Comparison of ENCODE assay signal across 21 mouse cellular contexts in genomic region chr14:41185059-41185821, GRCm38 (mm10). TPM values are rescaled to one million over a fixed set of nuclear protein-coding genes. Genes with fewer than 3 reads are reported as not detected.
DNase-seq lines count a peak whose midpoint lies in the region.
"Had no signal": no experiment of that assay in that cellular context is flagged by ENCODE, and none has a peak within 500 bp of the region (broad histone marks: within the 10 kb centered on the region; RNA-seq: fewer than 3 reads in every experiment).

TSS of gene Sftpd (minus strand) at chr14:41185149.

- H3K4me3 ChIP-seq in embryonic facial prominence, embryonic 10.5 days: no peak within 1 kb of the TSS
- H3K4me3 ChIP-seq: forebrain, embryonic 15.5 days; heart, adult 2 months; heart, embryonic 15.5 days had no signal

- peak; percentile 65 for DNase-seq in R1 (ENCODE audit: low read depth, low spot score)
- DNase-seq in lung, adult 18-20 months: peak; percentile 53 to 68
- peak; percentile 33 for DNase-seq in lung, postnatal 10 days
- peak; percentile 43 to 48 for DNase-seq in lung, postnatal 4 days
- no peak for DNase-seq in adrenal gland, postnatal 10 days
- DNase-seq in ovary, postnatal 36 days (ENCODE audit: low spot score): no peak
- DNase-seq in embryonic facial prominence, embryonic 10.5 days (ENCODE audit: low spot score): no peak
- DNase-seq: adrenal gland, postnatal 14 days; cerebellum, adult 11-12 months; cerebellum, adult 9-11 months; cerebellum, postnatal 36 days; gastrocnemius, postnatal 14 days; heart, adult 2 months; heart, postnatal 14 days had no signal

- H3K27ac ChIP-seq in embryonic facial prominence, embryonic 10.5 days (replicated peaks): no peak within 1 kb of the TSS
- H3K27ac ChIP-seq: forebrain, embryonic 15.5 days; heart, adult 2 months; heart, embryonic 15.5 days had no signal

- H3K27me3 ChIP-seq in embryonic facial prominence, embryonic 10.5 days (replicated peaks; ENCODE audit: low read depth, poor library complexity, severe bottlenecking): no peaks in the 10 kb centered on the region
- H3K27me3 ChIP-seq: forebrain, embryonic 15.5 days; heart, embryonic 15.5 days had no signal

- H3K36me3 ChIP-seq in embryonic facial prominence, embryonic 10.5 days (replicated peaks): no peaks in the 10 kb centered on the region
- H3K36me3 ChIP-seq: forebrain, embryonic 15.5 days; G1E; heart, embryonic 15.5 days had no signal

- H3K4me1 ChIP-seq in embryonic facial prominence, embryonic 10.5 days: no peaks in the 10 kb centered on the region
- H3K4me1 ChIP-seq: forebrain, embryonic 15.5 days; heart, embryonic 15.5 days had no signal

- 82% methylated on average over 4 of the region's 4 CpGs for WGBS in embryonic facial prominence, embryonic 10.5 days

- H3K9me3 ChIP-seq in embryonic facial prominence, embryonic 10.5 days: no peaks in the 10 kb centered on the region
- H3K9me3 ChIP-seq: forebrain, embryonic 15.5 days; G1E; heart, embryonic 15.5 days had no signal

RNA-seq across cellular contexts. Expression of gene Sftpd, which starts in this region (rescaled TPM):
- total RNA-seq in adrenal gland, postnatal 10 days (2021): not detected
- not detected in 2 replicates for polyA plus RNA-seq in embryonic facial prominence, embryonic 10.5 days (2016; fragmentation: Nextera tagmentation; extraction: Ambion mirVana)
- total RNA-seq: adrenal gland, postnatal 14 days; gastrocnemius, postnatal 14 days; heart, adult 2 months had no signal
- polyA plus RNA-seq: forebrain, embryonic 15.5 days; G1E; heart, embryonic 11.5 days; heart, embryonic 15.5 days; hindbrain, embryonic 11.5 days; hindbrain, embryonic 16.5 days; inflammation-experienced regulatory T-cells, adult 6 months had no signal

Comparison
In these comparisons a context has a peak if more than half of its experiments do, and no peak if none do; other contexts are left out.
1. DNase-seq: peak in R1 (single experiment), lung, adult 18-20 months (2 of 2), lung, postnatal 10 days (single experiment) and lung, postnatal 4 days (2 of 2); none in adrenal gland, postnatal 10 days (single experiment), ovary, postnatal 36 days (single experiment) and embryonic facial prominence, embryonic 10.5 days (single experiment).